Mouse (Mus musculus) liver, postnatal 0 days (tissue): ENCODE data around the gene Hopx. TPM values are rescaled to one million over a fixed set of nuclear protein-coding genes. Genes with fewer than 3 reads are reported as not detected.
A peak's percentile ranks its signal among the peaks of the same experiment; 100 is the strongest.

ENCODE experiments used
- ATAC-seq: fragments of 200-750 bp; cut with Nextera tagmentation; 2 replicates; pipeline ENCODE4 v1.8.0; 2017; ENCODE audit warnings: mild to moderate bottlenecking, moderate library complexity
- DNase-seq: peaks from one replicate; pipeline ENCODE4 v3.0.0-alpha.2; 2016
- H3K27ac ChIP-seq: fragments of 300-500 bp; sonication (generic); 2 replicates; pipeline ENCODE4 v1.5.1; 2014; ENCODE audit warnings: antibody characterized with exemption, moderate library complexity, mild to moderate bottlenecking, low read depth
- H3K27me3 ChIP-seq: fragments of 300-500 bp; sonication (generic); 2 replicates; pipeline ENCODE4 v1.6.1; 2014; ENCODE audit warnings: low read length, control low read depth, mixed read lengths; ENCODE audit not compliant: insufficient read depth
- H3K36me3 ChIP-seq: fragments of 300-500 bp; sonication (generic); replicated peaks from 2 replicates; pipeline ENCODE4 v1.6.1; 2014; ENCODE audit warnings: mild to moderate bottlenecking, control low read depth, low read length, moderate library complexity, mixed read lengths; ENCODE audit not compliant: insufficient read depth
- H3K4me1 ChIP-seq: fragments of 300-500 bp; sonication (generic); 2 replicates; pipeline ENCODE4 v1.6.1; 2014; ENCODE audit warnings: antibody characterized with exemption, mild to moderate bottlenecking, control low read depth; ENCODE audit not compliant: insufficient read depth
- H3K4me2 ChIP-seq: fragments of 300-500 bp; sonication (generic); 2 replicates; pipeline ENCODE4 v1.6.1; 2014; ENCODE audit warnings: low read depth, mild to moderate bottlenecking, low read length, moderate library complexity, mixed read lengths
- H3K4me3 ChIP-seq: fragments of 300-500 bp; sonication (generic); 2 replicates; pipeline ENCODE4 v1.5.1; 2014; ENCODE audit warnings: low read depth, low read length
- H3K9ac ChIP-seq: fragments of 300-500 bp; sonication (generic); replicated peaks from 2 replicates; pipeline ENCODE4 v1.6.1; 2014; ENCODE audit warnings: mild to moderate bottlenecking, moderate library complexity
- H3K9me3 ChIP-seq: fragments of 300-500 bp; sonication (generic); 2 replicates; pipeline ENCODE4 v1.6.1; 2016; ENCODE audit warnings: mild to moderate bottlenecking, control low read depth, low read length, mixed read lengths
- CTCF ChIP-seq: sonication (generic); IDR thresholded peaks from 2 replicates; pipeline ENCODE4 v1.5.1; 2016; ENCODE audit warnings: antibody characterized with exemption, low read depth
- EP300 ChIP-seq: IDR thresholded peaks from 2 replicates; pipeline ENCODE4 v1.6.1; 2016; ENCODE audit warnings: antibody characterized with exemption, low read depth, mild to moderate bottlenecking
- WGBS: fragments of 180-500 bp; shearing (Covaris S2); extraction: QIAGEN DNeasy Blood & Tissue Kit; methylation state at CpG from one replicate; pipeline ENCODE4 v1.1.7; 2014; ENCODE audit not compliant: insufficient replicate concordance; 5-methylcytosine and 5-hydroxymethylcytosine counted together
- polyA plus RNA-seq: library from polyadenylated mRNA; unstranded; fragments of >200 nt; fragmentation: Nextera tagmentation; extraction: Ambion mirVana; gene quantifications from 2 replicates; pipeline ENCODE4 v1.2.1, GENCODE M21; 2015

Gene Hopx
- polyA plus RNA-seq, 1 experiment from 2014 or later: 0.95 TPM

GRCm38 (mm10) chr5:77154812-77155211 lies 39.9 kb upstream of the Hopx start:
- Histone ChIP-seq H3K4me3 (no peak overlapping the region), H3K4me2 (no peak overlapping the region), H3K27me3 (no peaks in the 10 kb centered on the region), H3K27ac (no peak overlapping the region), H3K36me3 (no peaks in the 10 kb centered on the region), H3K4me1 (peaks cover 21% of the 10 kb centered on the region), H3K9ac (no peak overlapping the region), H3K9me3 (no peaks in the 10 kb centered on the region)
- no peak for TF ChIP-seq CTCF
- no peak for TF ChIP-seq EP300
- WGBS: 58% methylated on average over 5 of the region's 5 CpGs
- ATAC-seq (no peak), DNase-seq (no peak)

DNA sequence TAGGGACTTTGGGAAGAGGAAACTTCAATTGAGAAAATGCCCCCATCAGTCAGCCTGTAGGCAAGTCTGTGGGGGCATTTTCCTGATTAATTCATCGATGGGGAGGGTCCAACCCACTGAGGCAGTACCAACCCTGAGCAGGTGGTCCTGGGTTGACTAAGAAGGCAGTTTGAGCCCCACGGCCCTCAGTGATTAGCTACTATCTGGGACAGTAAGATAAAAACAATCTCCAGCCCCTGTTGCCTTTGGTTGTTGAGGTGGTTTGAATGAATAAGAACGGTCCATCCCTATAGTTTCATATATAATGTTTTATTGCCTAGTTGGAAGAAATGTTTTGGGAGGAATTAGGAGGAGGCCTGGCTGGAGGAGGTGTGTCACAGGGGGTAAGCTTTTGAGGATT lies 36.8 kb upstream of the Hopx start:
- H3K4me3 ChIP-seq: no peak overlapping the region
- no peak overlapping the region for H3K9ac ChIP-seq
- peak overlapping the region; percentile 58 for H3K27ac ChIP-seq
- H3K4me1 ChIP-seq: peaks cover 16% of the 10 kb centered on the region
- DNase-seq (no peak), ATAC-seq (peak; percentile 33)
- 55% methylated on average over 3 of the region's 3 CpGs for WGBS
- TF ChIP-seq EP300: peak; percentile 85
- no peak for TF ChIP-seq CTCF
- no peaks in the 10 kb centered on the region for H3K27me3 ChIP-seq
- H3K4me2 ChIP-seq: peak overlapping the region; percentile 24; the same call in 1 of the 2 replicates
- H3K36me3 ChIP-seq: no peaks in the 10 kb centered on the region
- H3K9me3 ChIP-seq: no peaks in the 10 kb centered on the region

DNA sequence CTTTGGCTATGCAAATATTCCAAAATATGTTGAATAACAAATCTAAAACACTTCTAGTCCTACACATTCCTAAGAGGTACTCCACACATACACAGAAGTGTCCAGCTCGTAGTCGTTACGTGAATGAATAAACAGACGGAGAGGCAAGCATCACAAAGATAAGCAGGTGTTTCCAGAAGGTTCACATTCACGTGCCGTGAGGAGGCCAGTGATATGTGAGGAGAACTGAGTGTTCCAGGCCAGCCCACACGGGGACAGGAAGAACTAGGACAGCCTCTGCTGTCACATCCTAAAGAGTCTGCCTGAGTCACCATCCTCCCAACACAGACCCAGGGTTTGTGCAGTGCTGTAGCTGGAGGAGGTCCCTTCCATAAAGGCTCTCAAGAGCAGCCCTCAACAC lies 36.2 kb upstream of the Hopx start:
- no peaks in the 10 kb centered on the region for H3K36me3 ChIP-seq
- TF ChIP-seq EP300 (peak; percentile 99), CTCF (no peak)
- H3K4me3 ChIP-seq: no peak overlapping the region
- DNase-seq (peak; percentile 61), ATAC-seq (peak; percentile 96)
- peak overlapping the region; percentile 24; the same call in 1 of the 2 replicates for H3K4me2 ChIP-seq
- 38% methylated on average over 7 of the region's 7 CpGs for whole genome bisulfite sequencing
- peak overlapping the region; percentile 58 for H3K27ac ChIP-seq
- H3K4me1 ChIP-seq: peaks cover 21% of the 10 kb centered on the region
- no peak overlapping the region for H3K9ac ChIP-seq
- no peaks in the 10 kb centered on the region for H3K27me3 ChIP-seq
- H3K9me3 ChIP-seq: no peaks in the 10 kb centered on the region

GRCm38 (mm10) chr5:77148021-77148621 lies 33.2 kb upstream of the Hopx start:
- H3K27me3 ChIP-seq: no peaks in the 10 kb centered on the region
- WGBS: 29% methylated on average over 6 of the region's 6 CpGs
- H3K9me3 ChIP-seq: no peaks in the 10 kb centered on the region
- peaks cover 18% of the 10 kb centered on the region for H3K4me1 ChIP-seq
- H3K4me3 ChIP-seq: no peak overlapping the region
- no peak for ATAC-seq
- H3K4me2 ChIP-seq: no peak overlapping the region
- DNase-seq: no peak
- H3K27ac ChIP-seq: peak overlapping the region; percentile 31; the same call in 1 of the 2 replicates
- H3K9ac ChIP-seq: no peak overlapping the region
- H3K36me3 ChIP-seq: no peaks in the 10 kb centered on the region
- TF ChIP-seq EP300 (peak; percentile 66), CTCF (no peak)

DNA sequence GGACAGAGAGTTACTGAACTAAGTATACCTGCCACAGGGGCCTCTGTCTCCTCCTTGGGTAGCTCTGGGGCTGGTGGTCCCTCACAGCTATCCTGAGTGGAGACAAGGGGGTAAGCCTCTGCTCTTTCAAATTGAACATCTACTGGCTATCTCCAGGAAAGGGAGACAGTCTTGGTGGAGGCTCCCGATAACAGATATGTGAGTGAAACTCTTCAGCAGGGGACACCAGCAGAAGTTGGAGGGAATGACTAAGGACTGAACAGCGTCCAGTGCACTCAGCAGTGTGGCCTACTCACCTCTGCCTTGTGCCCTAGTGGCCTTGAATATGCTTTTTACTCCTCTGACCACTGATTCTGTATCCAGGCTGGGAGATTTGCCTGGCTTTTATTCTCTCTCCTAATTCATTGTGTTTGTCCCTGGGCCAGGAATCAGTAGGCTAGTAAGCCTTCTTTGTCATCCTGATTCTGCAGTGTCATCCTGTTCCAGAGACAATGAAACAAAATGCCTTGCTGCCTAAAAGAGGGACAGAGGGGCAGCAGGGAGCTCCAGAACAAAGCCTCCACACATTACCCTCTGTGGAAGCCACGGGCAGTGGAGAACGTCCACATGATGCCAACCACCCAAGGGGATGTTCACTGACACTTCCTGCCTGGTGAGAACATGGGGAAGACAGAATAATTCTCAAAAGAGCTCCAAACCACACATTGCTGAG lies 31.7 kb upstream of the Hopx start:
- no peak overlapping the region for H3K4me3 ChIP-seq
- H3K27ac ChIP-seq: peak overlapping the region; percentile 48; the same call in 1 of the 2 replicates
- no peaks in the 10 kb centered on the region for H3K36me3 ChIP-seq
- no peak for DNase-seq
- H3K9me3 ChIP-seq: no peaks in the 10 kb centered on the region
- TF ChIP-seq EP300 (peak; percentile 51; the same call in 1 of the 2 replicates), CTCF (no peak)
- 0 out of 2 replicates have a peak overlapping the region, but pooled peaks have one; percentile 16 for H3K9ac ChIP-seq
- no peaks in the 10 kb centered on the region for H3K27me3 ChIP-seq
- no peak overlapping the region for H3K4me2 ChIP-seq
- ATAC-seq: no peak
- peaks cover 11% of the 10 kb centered on the region; the same call in 1 of the 2 replicates for H3K4me1 ChIP-seq
- 49% methylated on average over 4 of the region's 4 CpGs for WGBS

- no peak for ATAC-seq
- H3K9ac ChIP-seq: no peak overlapping the region
- no peak overlapping the region for H3K27ac ChIP-seq
- peaks cover 13% of the 10 kb centered on the region for H3K4me1 ChIP-seq
- WGBS: 38% methylated on average over 4 of the region's 5 CpGs
- DNase-seq: no peak
- no peak overlapping the region for H3K4me2 ChIP-seq
- no peaks in the 10 kb centered on the region for H3K9me3 ChIP-seq
- no peaks in the 10 kb centered on the region for H3K27me3 ChIP-seq
- no peaks in the 10 kb centered on the region for H3K36me3 ChIP-seq
- no peak for TF ChIP-seq CTCF
- no peak for TF ChIP-seq EP300
- H3K4me3 ChIP-seq: no peak overlapping the region
Observed at GRCm38 (mm10) chr5:77144647-77145046, 29.7 kb upstream of the Hopx start.
